Mouse (Mus musculus) testis, postnatal 14 days (tissue): Measurements from ENCODE around the gene D330020A13Rik.
"Not testable (repeated sequence)": the region's sequence is repeated elsewhere in the genome, so short reads cannot be mapped to it uniquely, and the experiment has no call there.

Experiments used
- DNase-seq: peaks from one replicate; pipeline ENCODE4 v3.0.0; 2021; ENCODE audit warnings: low spot score

D330020A13Rik gene

DNA sequence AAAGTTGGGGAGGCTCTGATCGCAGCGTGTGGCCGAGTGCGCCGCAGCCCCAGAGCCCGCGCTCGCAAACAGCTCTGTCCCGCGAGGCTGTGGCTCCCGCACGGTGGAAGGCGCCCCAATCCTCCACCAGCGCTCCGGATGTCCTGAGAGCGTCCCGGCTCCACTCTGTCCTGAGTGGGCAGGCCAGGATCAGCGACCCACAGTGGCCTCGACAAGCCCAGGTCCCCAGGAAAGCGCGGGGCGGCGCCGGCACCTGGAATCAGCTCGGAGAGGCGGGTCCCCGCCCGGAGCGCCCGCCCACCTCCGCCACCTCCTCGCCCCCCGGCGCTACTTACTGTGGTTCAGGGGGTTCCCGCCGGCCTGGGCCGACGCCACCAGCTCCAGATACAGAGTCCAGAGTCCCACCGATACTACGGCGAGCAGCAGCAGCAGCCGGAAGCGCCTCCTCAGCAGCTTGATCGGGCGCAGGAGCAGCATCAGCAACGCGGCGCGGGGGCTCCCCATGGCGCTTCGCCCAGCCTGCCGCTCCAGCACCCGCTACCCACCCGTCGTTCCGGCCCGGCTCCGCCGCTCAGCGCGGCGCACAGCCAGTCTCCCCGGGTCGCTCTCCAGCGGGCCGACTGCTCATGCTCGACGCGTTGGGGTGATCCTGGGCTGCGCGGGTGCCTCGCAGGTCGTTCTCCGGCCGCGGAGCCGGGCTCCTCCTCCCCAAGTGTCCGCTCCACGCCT lies at the start of gene D330020A13Rik, which contains the start of gene B4galnt3:
TSS of gene D330020A13Rik (plus strand) at position 309 of the 729 bp plus-strand sequence.
TSS of gene B4galnt3 (minus strand) at position 504 of the 729 bp plus-strand sequence.
- DNase-seq, result peak; percentile 46

DNA sequence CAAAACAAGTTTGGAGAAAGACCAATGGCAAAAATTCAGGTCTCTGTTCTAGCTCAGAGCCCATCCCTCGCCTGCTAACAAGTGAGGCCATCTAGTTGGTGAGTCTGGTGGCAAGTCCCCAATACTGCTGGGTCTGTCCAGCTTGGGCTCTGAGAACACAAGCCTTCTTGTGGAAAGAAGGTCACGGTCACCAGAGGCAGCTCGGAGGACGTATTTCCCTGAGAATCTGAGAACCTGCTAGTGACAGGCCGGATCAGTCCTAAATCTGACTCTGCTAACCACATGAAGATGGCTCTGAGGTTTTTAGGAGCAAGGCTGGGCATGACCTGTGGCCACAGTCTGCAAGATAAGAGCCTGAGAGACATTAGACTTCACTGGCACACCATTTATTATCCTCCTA lies 47.5 kb upstream of the D330020A13Rik start:
- no peak for DNase-seq

DNA sequence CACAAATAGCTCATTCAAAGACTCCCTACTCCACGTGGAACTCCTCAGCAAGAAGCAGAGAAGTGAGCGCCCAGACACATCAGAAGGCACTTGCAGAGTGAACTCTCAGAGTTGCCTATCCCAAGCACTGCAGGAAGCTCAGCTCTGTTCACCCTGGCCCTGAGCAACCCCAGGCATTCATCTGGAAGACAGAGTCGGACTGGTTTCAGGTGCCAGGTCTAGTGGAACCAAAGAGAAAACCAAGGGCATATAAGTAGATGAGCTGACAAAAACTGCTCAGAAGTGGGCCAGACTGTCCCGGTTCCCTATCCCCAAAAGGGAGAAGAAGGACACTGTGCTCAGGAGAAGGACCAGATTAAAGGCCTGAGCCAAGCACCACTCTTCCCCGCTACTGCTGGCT lies 44.3 kb upstream of the D330020A13Rik start:
- no peak for DNase-seq

DNA sequence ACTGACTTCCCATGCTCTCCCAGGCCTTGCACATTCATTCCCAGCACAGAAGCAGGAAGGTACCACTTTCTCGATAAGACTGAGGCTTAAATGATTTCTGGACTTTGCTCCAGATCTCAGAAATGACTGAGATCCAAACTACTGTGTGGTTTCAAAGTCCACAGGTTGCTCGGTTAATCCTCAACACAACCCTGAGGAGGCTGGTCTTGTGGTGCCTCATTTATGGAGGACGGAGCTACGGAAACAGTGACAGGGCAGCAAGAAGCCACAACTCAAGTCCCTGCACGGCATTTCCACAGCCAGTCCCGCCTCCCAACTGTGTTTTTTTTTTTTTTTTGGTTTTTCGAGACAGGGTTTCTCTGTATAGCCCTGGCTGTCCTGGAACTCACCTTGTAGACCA lies 43.2 kb upstream of the D330020A13Rik start:
- no peak for DNase-seq

DNA sequence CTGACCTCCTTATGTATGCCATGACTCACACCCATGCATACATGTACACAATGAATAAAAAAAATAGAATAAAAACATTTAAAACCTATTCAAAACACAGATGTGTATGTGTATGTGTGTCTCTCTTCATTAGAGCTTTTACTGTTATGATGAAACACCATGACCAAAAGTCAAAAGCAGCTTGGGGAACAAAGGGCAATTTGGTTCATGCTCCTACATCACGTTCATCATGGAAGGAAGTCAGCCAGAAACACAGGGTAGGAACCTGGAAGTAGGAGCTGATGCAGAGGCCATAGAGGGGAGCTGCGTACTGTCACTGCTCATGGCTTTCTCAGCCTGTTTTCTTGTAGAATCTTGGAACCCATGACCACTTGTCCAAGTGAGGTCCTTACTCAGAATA lies 41.4 kb upstream of the D330020A13Rik start:
- no peak for DNase-seq

DNA sequence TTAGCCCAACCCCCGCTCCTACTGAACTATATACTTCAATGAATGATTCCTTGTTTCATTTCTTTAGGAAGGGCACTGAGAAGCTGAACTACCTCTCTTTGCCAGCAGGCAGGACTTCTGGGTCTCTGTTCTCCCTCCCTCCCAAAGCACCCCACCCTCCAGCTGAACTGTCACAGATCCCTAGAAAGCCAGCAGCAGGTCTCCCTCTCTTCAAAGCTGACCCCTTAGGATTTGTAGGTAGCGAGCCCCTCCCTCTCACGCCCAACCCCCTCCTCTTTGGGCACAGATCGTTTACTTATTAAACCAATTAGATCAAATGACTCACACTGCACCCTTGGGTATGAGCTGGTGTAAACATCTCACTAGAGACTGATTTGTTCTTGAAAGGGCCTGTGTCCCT lies 39.5 kb upstream of the D330020A13Rik start:
- DNase-seq, result no peak

DNA sequence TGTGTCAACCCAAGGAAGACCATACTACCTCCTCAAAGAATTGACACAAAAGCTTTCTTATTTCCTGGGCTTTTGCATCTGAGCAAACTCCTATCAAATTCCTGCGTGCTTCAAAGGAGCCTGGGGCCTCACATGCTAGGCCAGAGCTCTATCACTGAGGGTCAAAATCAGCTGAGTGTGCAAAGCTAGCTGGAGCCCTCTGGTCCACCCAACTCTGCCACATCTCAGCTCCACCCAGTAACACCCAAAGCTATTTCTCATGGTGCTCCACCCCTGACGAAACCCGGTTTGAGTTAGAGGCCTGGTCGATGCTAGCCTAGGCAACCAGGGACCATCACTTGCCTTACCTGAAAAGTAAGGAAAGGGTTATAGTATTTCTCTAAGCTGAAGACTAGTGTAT lies 39.0 kb upstream of the D330020A13Rik start:
- DNase-seq, result no peak

DNA sequence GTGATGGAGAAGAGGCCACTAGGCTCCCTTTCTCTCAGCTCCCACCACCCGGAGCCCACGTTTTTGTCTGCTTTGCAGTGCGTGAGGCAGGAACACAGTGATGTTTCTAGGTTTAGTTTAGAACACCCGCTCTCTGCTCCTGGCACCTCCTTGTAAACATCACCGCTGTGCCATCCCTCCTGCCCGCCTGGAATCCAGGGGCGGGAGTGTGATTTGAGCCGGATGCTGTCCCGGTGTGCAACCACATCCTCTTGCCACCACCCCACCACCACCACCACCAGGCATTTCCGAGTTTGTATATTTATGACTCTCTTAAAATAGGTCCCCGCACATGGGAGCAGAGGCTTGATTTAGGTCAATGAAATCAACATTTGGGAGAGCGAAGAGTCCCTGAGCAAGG lies 38.5 kb upstream of the D330020A13Rik start:
- DNase-seq, result no peak

DNA sequence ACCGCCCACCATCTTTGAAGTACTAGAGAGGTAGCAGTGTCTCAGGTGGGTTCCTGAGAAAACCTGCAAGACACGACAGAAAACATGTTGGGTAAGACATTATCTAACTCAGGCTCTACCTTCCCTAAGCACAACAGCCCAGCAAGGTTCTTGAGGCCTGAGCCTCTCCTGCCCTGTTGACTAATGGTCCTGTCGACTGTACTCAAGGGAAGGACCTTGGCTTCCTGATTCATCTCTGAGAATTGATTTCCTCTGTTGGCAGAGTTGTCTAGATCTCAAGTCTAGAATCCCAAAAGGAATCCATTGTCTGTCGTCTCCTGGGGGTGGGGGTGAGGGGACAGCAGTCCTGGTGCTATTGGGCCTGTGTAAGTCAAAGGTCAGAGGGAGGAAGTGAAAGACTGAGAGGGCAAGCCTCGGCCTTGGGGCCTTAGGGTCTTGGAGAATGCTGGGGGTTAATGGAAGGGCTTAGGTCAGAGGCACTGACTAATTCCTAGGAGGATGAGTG lies 37.7 kb upstream of the D330020A13Rik start:
- no peak for DNase-seq

DNA sequence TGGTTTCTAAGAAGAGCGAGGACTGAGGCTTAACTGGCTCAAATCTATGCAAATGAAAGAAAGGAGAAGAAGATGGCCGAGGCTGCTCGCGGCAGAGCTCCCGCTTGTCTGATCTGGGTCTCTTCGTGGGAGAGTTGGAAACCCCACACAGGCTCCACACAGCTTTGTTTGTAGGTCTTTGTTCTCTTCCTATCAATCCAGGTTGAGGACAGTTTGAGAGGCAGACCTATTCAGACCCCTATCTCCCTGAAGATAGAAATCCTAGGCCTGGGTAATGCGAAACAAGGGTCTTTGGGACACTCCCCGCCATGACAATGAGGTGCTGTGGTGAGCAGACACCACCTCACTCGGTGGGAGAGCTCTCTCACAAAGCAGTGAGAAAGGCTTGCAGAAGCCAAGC lies 34.7 kb upstream of the D330020A13Rik start:
- DNase-seq, result no peak

DNA sequence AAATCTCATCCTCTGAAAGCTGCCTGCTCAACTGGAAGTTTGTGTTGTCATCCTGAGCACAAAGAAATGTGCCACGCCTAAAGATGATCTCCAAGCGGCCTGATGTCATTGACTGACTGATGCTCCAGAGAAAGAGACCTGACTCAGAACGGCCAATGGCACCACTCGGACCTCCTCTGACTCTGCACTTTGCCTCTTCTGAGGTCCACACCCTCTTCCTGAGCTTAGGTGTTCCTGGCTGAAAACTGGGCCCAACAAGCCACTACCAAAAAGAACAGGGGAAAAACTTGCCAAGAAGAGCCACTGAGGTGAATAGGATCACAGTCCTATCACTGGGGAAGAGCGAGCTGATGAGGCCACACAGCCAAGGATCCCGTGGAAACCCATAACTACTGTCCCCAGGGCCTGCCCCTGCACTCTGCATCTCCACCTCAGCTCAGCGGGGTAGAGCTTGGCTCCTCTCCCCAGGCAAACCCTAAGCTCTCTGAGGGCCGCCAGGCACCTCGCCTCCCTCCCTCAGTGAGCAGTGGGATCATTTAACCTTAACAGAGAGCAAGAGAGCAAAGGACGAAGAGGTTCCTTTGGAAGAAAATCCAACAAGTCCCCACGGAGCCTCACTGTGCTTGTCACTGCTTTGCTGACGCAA lies 31.2 kb upstream of the D330020A13Rik start:
- no peak for DNase-seq

DNA sequence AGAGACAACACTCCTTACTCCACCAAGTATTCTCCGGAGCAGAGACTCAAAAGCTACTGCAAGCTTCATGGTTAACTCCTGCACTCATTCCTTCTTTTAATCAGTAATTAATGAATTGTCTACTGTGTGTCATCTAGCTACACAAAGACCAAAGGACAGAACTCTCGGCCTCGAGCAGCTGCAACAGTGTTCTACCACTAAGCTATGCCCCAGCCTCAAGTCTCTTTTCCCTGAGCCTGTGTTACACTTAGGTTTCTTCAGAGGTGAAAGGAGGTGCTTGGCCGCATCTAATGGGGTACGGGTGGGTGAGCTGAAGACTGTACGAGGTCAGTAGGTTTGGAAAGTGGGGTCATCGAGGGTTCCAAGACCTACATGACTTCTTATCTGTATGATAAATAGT lies 30.6 kb upstream of the D330020A13Rik start:
- no peak for DNase-seq

DNA sequence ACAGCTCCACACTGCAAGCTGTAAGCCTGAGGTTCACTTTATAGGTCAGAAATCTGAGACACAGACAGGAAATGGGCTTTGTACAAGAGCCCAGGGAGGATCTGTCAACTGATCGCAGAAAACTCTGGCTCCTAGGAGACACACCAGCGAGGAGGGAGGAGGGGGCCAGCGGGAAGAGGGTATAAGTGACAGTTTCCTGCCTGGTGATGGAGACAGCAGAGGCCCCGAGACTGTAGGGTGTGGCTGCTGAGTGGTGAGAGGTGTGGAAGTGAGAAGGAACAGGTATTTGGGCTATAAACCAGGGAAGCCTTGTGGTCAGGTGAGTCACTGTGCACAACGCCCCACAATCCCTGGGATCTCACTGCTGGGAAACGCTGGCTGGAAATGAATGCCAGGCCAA lies 30.0 kb upstream of the D330020A13Rik start:
- no peak for DNase-seq

DNA sequence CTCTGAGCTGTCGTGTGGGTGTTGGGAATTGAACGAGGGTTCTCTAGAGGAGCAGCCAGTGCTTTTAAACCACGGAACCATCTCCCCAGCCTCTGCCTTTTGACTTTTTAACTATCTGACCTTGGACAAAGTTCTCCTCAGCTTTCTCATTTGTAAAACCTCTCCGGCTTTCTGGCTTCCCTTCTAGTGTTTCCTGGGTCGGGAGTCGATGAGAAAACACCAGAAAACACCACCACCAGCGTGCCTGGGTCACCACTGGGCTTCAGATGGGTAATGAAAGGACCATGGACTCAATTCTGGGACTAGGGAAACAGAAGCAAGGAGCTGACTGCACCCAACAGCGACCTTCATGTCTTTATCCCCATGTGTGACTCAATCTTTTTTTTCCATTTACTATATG lies 20.0 kb upstream of the D330020A13Rik start:
- no peak for DNase-seq

DNA sequence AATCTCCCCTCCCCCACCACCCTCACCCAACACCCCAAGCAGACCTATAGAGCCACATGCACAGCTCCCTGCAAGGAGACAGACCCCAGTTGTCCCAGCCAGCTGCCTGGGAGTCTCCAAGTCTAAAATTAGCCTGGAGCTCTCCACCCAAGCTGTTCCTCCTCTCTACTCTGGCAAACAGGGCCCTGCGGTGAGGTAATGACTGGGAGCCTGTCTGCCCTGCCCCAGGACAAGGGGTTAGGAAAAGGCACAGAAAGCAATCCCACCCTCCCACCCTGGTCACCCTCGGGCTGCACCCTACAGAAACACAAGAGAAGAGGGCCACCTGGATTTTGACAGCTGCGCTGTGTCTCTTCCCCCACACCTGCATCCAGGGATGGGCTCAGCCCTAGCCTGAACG lies 19.3 kb upstream of the D330020A13Rik start:
- no peak for DNase-seq

DNA sequence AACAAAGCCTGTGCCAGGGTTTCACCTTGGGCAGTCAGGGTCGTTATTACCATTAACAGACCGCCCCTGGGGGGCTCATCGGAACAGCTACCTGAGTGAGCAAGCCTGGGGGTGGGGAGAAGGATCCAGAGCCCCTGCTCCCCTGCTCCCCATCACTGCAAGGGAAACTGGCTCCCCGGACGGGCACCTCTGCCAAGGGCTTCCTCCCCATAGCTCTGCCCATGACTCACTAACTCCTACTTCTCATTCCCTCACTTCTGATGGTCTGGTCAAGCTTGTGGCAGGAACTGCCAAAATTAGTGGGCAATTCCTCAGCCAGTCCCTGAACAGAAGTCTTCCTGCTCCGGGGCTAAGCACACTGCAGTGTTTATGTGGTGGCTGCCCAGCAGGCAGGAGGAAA lies 18.9 kb upstream of the D330020A13Rik start:
- DNase-seq, result no peak

DNA sequence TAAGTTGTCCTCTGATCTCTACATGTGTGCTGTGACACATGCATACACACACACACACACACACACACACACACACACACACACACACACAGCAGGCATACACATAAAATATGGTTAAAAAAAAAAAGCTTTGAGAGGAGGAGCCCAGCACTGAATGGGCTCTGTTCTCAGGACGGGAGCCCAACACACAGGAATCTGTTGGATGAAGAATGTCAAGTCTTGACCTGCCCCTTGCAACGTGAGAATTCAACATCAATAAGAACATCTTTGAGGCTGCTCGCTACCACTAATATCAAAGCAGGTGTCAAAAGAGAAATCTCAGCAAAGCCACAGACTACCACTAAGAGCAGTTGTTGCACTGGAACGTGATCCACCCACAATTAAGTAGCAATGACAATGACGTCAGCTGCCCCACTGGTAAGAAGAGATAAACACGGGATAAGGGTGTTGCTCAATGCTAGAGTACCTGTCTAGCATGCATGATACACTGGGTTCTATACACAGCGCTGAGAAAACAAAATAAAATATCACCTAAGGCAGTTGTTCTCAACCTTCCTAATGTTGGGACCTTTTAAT lies 17.2 kb upstream of the D330020A13Rik start:
- no peak for DNase-seq

DNA sequence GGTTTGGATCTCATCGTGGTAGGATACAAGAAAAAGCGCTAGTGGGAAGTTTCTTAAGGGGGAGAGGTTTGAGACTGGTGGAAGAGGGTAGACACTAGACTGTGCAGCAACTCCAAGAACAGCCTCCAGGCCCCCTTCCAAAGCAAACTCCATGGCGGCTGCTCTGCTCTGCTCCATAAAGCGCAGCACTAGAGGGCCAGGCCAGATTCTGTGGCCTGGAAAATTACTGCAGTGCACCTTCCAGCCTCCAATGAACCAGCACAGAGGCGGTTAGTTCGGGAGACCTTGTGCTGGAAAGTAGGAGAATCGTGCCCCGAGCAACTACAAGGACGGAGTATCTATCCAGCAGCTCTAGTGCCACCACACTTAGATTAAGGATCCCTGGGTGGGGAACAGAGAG lies 6.9 kb upstream of the D330020A13Rik start:
- no peak for DNase-seq

DNA sequence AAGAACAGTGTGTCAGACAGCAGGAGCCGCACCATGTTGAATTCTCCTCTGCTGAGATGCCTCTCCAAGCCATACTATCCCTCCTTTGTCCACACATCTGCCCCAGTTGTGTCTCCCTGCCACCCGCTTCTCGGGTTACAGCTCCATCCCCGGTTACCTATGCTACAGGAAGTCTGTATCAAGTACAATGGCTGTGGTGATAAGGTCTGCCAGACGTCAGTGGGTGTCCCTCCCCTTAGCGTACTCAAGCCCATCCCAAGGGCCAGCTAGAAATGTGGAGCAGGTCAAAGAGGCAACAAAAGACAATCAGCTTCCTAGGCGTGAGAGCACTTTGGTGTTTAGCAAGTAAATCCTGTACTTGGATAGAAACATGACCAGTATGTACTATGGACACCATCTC lies 5.6 kb upstream of the D330020A13Rik start:
- no peak for DNase-seq

DNA sequence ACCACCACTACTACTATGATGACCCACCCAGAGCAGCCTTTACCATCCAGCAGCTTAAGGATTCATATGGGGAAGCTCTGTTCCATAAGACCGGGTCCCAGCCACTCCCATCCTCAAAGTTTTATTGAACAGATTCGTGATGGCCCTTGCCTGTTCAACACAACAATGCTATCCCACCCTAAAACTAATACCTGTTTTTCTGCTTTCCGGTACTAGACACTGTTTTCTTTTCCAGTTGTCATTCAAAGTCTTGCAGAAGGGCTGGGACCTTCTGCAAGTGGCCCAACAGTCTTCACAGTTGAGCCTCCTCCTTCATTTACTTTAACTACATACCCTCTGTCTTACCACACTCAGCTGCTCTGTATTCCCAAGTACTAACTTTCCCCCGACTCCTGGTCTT lies 4.7 kb upstream of the D330020A13Rik start:
- DNase-seq, result no peak

DNA sequence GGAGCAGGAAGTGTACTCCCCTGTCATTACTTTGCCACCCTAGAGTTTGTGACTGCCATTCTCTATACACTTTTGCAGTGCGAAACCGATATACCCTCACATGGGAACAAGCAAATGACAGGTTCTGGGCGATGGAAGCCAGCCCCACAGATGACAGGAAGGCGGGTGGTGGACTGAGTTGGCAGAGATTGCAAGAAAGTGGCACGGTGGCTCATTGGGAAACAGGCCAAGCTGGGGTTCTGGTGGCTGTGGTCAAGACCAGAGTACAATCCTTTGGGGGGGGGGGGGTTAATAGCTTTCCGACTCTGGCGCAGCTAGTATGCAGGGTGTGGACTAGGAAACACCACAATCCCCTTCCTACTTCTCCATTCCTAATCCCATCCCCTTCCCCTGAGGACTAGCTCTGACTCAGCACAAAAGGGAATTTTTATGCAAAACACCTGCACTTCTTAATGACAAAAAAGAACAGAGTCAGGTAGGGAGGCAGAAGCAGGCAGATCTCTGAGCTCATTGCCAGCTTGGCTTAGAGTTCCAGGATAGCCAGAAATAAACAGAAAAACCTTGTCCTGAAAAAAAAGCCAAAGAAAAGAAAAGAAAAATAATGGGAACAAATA lies 2.7 kb upstream of the D330020A13Rik start:
- no peak for DNase-seq

DNA sequence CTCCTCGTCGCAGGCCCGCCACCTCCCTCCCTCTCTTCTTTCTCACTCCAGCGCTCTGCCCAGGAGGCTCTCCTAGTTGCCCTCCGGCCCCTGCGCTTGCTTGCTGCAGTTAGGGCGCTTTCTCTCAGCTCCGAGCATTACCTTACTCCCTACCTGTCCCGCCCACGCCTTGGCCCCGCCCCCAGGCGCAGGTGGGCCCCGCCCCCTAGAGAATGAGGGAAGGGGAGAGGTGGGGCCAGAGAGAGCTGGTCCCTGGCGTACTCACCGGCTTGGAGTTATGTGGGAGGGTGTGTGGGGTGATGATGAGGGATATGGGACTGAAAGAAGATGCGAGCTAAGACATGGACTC lies 595 bp downstream of the D330020A13Rik start:
- peak; percentile 85 for DNase-seq

DNA sequence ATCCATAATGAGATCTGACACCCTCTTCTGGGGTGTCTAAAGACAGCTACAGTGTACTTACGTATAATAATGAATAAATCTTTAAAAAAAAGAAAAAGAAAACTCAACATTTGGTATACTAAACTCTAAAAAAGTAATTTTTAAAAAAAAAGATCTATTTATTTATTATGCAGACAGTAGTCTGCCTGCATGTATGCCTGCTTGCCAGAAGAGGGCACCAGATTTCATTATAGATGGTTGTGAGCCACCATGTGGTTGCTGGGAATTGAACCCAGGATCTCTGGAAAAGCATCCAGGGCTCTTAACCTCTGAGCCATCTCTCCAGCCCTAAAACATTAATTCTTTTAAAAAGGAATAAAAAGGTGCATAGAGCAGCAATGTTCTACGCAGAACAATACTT lies 2.4 kb downstream of the D330020A13Rik start:
- DNase-seq, result not testable (repeated sequence)
